ENCODE assay signal across 18 mouse cellular contexts in the genomic region with DNA sequence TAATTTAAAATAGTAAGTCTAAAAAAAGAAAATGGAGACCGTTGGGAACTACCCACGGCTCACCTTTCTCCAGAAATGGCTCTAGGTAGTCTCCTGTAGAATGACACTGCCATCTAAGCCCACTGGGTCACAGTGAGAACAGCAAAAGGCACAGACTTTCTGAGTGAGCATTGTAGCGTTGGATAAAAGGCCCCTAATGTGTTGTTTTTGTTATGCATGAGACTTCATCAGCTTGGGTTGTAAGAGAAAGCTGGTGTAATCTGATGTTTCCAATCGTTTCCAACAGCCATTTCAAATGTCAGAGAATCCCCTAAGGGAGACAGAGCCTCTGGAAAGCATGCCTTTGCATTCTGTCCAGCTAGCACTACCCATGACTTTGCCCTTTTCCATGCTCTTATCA. TPM values are rescaled to one million over a fixed set of nuclear protein-coding genes. Genes with fewer than 3 reads are reported as not detected.
DNase-seq lines count a peak whose midpoint lies in the region.
"Had no signal": no experiment of that assay in that cellular context is flagged by ENCODE, and none has a peak within 500 bp of the region (broad histone marks: within the 10 kb centered on the region; RNA-seq: fewer than 3 reads in every experiment).

No protein-coding gene starts in this region.

- intact Hi-C loops in gastrocnemius, postnatal 14 days (cut with DNase I; ENCODE audit: low total_unique reads), result no loop called here

- peak; percentile 42 for DNase-seq in heart, adult 11 months
- no peak for DNase-seq in heart, postnatal 4 days
- peak; percentile 83 for DNase-seq in ES-CJ7 (ENCODE audit: low read depth, low spot score)
- DNase-seq in R1 (ENCODE audit: low read depth, low spot score), result peak; percentile 70
- DNase-seq in adipocyte (ENCODE audit: low spot score), result peak; percentile 24
- DNase-seq in spleen, adult 18-20 months, result no peak
- DNase-seq in gastrocnemius, postnatal 14 days, result no peak
- DNase-seq: adrenal gland, postnatal 10 days; B cell, adult 2 months; cerebellum, adult 11 months; cerebellum, adult 2 months; cerebellum, adult 9-11 months; cerebellum, postnatal 25 days; gastrocnemius, postnatal 25 days; heart, adult 2 months; heart, postnatal 14 days; kidney, adult 11 months; kidney, adult 9 months had no signal

RNA-seq across cellular contexts. Expression of gene 1700025G04Rik, which starts 19.5 kb away (rescaled TPM):
- 10 to 100 TPM; 62.8 to 67.7 TPM for total RNA-seq in heart, postnatal 4 days (2021)
- total RNA-seq in gastrocnemius, postnatal 14 days (2021), result 10 to 100 TPM; 50.2 to 53.4 TPM

Comparison
In these comparisons a context has a peak if more than half of its experiments do, and no peak if none do; other contexts are left out.
1. DNase-seq: peak in heart, adult 11 months (single experiment), ES-CJ7 (single experiment), R1 (single experiment) and adipocyte (single experiment); none in heart, postnatal 4 days (single experiment), spleen, adult 18-20 months (0 of 2) and gastrocnemius, postnatal 14 days (single experiment).